Mouse (Mus musculus) heart, adult 8-10 months (tissue): ENCODE measurements around the gene Phf19. TPM values are rescaled to one million over a fixed set of nuclear protein-coding genes. Genes with fewer than 3 reads are reported as not detected.

Experiments used
- DNase-seq: peaks from one replicate; pipeline ENCODE4 v3.0.0; 2022; ENCODE audit warnings: low spot score
- total RNA-seq, 4 experiments: library from RNA; stranded (reverse); gene quantifications; 2 replicates each; pipeline ENCODE4 v1.2.4; 2022

Gene Phf19
- 1 to 10 TPM in 2 of 4 experiments, under 1 TPM in 2; 0.66 to 1.5 (median 1.2) TPM for total RNA-seq

- DNase-seq = peak; percentile 38
Observed at GRCm38 (mm10) chr2:34913218-34914068, at the start of gene Phf19. Gene Phf19 (minus strand): TSS chr2:34914026.

DNA sequence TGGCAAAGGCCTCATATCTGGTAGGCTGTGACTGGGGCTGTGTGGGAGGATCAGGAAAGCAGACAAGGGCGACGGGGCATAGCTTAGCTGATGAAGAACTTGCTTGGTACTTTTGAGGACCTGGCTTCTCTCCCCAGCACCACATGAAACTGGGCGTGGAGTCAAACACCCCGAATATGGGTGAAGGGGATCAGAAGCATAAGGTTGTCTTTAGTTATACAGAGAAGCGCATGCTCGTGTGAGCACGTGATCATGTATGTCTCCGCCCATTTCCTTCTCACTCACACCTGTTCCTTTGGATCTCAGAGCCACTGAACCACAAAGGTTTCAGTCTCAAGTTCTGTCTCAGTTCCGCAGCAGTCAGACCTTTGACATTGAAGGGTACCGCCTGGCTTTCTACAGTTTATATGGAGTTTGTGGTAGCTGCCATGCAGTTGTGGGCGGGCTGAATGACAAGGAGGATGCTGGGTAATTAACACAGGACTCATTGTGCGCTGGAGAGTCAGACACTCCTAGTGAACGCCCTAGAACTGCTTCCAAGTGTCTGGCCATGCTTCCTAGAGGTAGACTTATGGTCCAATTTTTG, 49.6 kb upstream of the Phf19 start:
- peak; percentile 36 for DNase-seq

DNA sequence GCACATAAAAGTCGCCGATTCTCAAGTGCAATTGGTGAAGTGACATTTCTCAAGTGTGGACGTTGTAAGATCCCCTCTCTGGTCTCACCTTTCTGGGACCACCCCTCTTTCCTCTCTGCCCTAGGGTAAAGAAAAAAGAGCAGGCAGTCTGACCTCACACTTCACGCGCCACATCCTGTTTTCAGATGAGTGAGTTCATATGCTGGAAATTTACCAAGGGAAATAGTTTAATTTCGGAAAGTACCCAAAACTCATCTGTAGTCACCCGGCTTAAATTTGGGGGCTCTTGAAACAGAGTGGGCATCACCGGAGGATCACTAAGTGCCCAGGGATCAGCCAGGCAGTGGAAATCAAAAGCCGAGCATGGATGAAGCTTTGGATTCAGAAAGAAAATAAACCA, 49.1 kb upstream of the Phf19 start:
- peak; percentile 53 for DNase-seq

- no peak for DNase-seq
Observed at GRCm38 (mm10) chr2:34962211-34962610, 48.4 kb upstream of the Phf19 start.

GRCm38 (mm10) chr2:34961481-34962036, 47.7 kb upstream of the Phf19 start, which contains the start of gene Traf1:
Gene Traf1 (minus strand): TSS chr2:34961772.
- peak; percentile 48 for DNase-seq

DNA sequence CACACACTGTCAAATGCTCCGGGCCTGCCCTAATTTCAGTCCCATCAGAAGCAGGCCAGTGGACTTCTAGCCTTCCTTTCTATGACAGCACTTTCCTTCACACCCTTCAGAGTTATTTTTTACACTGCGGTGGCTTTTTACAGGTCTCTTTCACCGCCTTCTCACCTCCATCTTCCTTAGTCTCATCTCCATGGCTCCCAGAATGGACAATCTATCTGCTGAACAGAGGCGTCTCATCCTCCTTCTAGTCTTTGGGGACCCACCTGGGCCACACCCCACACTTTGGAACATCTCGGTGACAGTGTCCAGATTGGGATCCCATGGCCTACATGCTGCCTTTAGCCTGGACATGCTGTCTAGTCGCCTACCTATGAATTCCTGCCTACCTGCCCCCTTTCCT, 47.1 kb upstream of the Phf19 start:
- no peak for DNase-seq

- DNase-seq = no peak
Observed at GRCm38 (mm10) chr2:34960466-34960865, 46.6 kb upstream of the Phf19 start.

DNA sequence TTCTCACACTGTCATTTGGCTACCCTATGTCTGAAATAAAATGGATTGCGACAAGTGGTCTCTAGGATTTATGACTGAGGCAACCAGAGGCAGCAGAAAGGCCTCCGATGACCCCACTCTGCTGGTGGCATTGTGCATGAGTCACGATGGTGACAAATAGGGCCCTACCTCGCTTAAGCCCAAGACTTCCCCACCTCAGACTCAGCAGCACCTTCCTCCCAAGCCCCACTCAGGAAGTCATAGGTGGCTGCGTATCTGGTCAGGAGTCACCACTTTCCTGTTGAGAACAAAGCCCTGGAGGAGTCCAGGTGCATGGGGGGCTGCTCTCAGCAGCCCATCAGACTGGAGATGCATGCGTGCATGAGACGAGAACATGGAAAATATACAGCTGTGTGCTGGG, 44.8 kb upstream of the Phf19 start:
- no peak for DNase-seq

DNA sequence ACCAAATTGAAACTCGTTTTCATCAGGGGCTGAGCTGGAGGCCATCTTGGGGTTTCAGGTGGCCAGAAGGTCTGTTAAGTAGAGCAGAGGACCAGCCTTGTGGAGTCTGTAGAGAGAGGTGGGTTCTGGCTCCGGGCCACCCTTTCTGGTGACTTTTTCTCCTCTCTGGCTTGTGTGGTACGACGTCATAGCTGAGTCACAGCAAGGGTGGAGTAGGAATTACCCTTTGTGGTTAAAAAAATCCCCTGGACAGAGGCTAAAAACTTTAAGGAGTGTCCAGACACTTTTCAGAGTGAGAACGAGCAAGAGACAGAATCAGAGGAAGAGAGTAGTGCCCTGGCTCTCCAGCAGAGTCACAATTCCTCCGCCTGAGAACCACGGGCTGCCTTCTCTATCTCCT, 44.2 kb upstream of the Phf19 start:
- no peak for DNase-seq

GRCm38 (mm10) chr2:34957405-34957804, 43.6 kb upstream of the Phf19 start:
- DNase-seq = no peak

GRCm38 (mm10) chr2:34956941-34957340, 43.1 kb upstream of the Phf19 start:
- no peak for DNase-seq

DNA sequence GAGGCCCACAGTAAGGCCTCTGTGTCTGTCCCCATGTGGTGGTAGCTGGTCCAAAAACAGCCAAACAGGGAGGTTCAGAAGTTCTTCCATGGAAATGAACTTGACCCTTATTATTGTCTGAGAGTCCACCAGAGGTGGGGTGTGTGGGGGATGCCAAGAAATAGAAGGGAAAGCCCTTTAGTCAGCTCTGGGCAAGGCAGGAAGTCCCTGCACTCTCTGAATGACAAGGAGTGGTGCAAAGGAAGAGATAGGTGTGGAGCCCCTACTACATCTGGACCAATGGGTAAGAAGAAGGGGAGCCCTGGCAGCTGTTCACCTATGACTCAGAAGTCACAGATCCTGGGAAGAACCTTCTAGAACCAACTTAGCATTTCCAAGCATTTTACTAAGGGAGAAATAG, 40.5 kb upstream of the Phf19 start:
- DNase-seq = peak; percentile 21

DNA sequence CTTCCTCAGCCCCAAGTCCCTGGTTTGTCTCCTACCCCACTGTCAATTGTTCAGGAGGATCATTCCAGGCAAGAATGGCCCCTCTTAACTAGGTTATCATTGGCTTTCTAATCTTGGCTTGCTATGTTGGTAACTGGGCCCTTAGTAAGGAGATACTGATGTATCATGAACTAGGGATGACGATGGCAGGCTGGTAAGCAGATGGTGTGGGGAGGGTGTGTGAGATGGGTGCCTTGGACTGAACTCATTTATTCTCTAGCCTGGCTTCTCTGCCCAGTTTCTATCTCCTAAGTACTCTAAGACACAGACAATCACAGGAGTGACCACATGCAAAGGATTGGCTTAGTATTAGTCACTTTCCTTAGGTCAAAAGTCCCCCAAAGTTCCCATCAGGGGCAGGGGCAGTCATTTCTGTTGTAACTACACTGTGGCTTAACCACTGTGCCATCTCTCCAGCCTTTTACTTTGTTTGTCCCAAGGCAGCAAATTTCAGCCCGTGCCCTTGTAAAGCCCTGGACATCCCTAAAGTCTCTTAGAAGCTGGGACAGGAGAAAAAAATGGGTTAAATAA, 39.8 kb upstream of the Phf19 start:
- DNase-seq = no peak

DNA sequence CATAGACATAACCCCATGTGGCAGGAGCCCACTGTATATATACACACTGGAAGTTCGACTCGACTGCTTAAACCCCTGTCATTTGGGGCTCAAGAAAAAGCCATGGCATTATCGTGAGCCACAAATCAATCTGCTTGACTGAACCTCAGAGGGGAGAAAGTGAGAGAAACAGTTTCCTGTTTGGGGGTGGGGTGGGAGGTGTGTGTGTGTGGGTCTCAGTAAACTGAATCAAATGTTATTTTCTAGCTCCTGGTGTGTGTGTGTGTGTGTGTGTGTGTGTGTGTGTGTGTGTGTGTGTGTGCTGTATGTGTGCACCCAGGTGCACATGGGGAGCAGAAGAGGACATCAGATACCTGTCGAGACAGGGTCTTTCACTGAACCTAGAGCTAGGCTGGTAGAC, 39.2 kb upstream of the Phf19 start:
- no peak for DNase-seq

GRCm38 (mm10) chr2:34951469-34951868, 37.6 kb upstream of the Phf19 start:
- no peak for DNase-seq

GRCm38 (mm10) chr2:34948622-34949021, 34.8 kb upstream of the Phf19 start:
- DNase-seq = no peak

- DNase-seq = no peak
Observed at GRCm38 (mm10) chr2:34946046-34946445, 32.2 kb upstream of the Phf19 start.

- DNase-seq = no peak
Observed at GRCm38 (mm10) chr2:34945580-34945979, 31.8 kb upstream of the Phf19 start.

- peak; percentile 69 for DNase-seq
Observed at GRCm38 (mm10) chr2:34944761-34945160, 30.9 kb upstream of the Phf19 start.

DNA sequence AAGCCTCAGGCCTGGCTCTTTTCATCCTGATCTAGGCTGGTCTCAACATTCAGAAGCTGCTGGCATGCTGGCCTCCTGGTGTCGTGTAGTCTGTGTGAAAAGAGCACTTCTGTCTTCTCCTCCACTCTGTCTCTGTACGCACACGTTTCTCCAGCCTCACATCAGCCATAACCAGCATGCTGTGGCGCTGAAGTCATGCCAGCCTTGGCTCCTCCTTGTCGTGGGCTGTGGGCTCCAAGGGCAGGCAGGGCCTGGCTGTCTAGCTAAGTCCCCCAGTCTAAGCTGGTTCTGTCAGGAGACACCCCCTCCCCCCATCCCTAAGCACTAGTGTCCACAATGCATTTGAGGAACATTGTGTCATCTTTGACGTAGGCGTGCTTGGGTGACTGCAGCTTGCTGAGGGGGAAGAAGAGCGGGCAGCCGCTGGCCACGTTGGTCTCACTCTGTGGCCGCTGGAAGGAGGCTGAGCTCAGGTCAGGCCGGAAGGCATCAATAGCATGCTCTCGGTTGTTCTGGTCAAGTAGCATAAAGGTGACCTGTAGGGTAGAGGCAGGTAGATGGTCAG, 29.8 kb upstream of the Phf19 start:
- DNase-seq = no peak

DNA sequence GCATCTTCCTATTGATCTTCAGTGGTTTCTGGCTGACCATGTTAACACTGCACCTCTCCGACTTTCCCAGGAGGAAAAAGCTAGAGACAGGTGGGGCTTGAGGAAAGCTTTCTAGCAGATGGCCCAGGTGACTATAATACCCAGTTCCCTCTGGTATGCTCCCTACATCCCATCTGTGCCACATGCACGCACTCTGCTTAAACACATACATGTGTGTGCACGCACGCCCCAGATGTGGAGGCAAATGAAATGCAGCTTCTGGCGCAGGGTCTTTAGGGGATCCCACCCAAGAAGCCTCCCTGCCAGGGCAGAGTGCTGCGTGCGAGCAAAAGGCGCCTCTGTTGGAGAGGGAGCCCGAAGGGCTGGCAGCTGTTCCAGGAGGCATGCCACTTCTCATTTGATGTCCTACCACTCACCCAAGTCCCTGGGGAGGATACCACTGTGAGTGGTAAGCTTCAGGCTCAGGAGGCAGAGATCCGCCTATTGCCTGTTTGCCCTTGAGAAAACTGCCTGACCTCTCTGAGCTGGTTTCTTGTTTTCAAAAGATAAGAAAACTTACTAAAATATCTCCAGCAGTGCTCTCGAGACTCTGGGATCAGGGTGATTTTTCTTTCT, 27.3 kb upstream of the Phf19 start:
- DNase-seq = no peak

- no peak for DNase-seq
Observed at GRCm38 (mm10) chr2:34940246-34940645, 26.4 kb upstream of the Phf19 start.
